Mouse (Mus musculus) ES-E14 (cell line): ENCODE results near the gene Magi1. TPM values are rescaled to one million over a fixed set of nuclear protein-coding genes. Genes with fewer than 3 reads are reported as not detected.

ENCODE experiments used
- DNase-seq: peaks from one replicate; pipeline ENCODE4 v3.0.0-alpha.2; 2013; ENCODE audit warnings: low read depth, low spot score
- H3K27ac ChIP-seq: 2 replicates; pipeline ENCODE4 v1.5.1; 2012; ENCODE audit warnings: low read depth, mild to moderate bottlenecking, low read length, moderate library complexity, mixed read lengths; ENCODE audit not compliant: poor library complexity, insufficient read depth, severe bottlenecking
- H3K36me3 ChIP-seq: 2 replicates; pipeline ENCODE4 v1.6.1; 2012; ENCODE audit warnings: mild to moderate bottlenecking, low read length, moderate library complexity, mixed read lengths; ENCODE audit not compliant: control insufficient read depth, poor library complexity, insufficient read depth, severe bottlenecking
- H3K4me1 ChIP-seq, 2 experiments: fragments of 150-350 bp in 1 of 2; sonication (generic) in 1 of 2; 2 replicates each; pipeline ENCODE4 v1.6.1; 2012; ENCODE audit warnings: low read length in 2 of 2, mild to moderate bottlenecking in 1 of 2, mixed read lengths in 1 of 2; ENCODE audit not compliant: control insufficient read depth in 2 of 2, insufficient read depth in 2 of 2, poor library complexity in 1 of 2
- H3K4me3 ChIP-seq, 2 experiments: fragments of 150-350 bp in 1 of 2; sonication (generic) in 1 of 2; 2 replicates each; pipeline ENCODE4 v1.5.1; 2012; ENCODE audit warnings: low read length in 2 of 2, low read depth in 1 of 2, mild to moderate bottlenecking in 1 of 2, mixed read lengths in 1 of 2; ENCODE audit not compliant: insufficient read depth in 1 of 2, poor library complexity in 1 of 2, severe bottlenecking in 1 of 2
- H3K9ac ChIP-seq: 2 replicates; pipeline ENCODE4 v1.6.1; 2012; ENCODE audit warnings: low read depth, mild to moderate bottlenecking, low read length, mixed read lengths; ENCODE audit not compliant: poor library complexity, insufficient read depth, severe bottlenecking
- H3K9me3 ChIP-seq: fragments of 150-350 bp; sonication (generic); 2 replicates; pipeline ENCODE4 v1.6.1; 2012; ENCODE audit warnings: low read depth, mild to moderate bottlenecking, low read length; ENCODE audit not compliant: control insufficient read depth, insufficient read depth
- CHD2 ChIP-seq: IDR thresholded peaks from 2 replicates; pipeline ENCODE4 v1.6.1; 2014; ENCODE audit warnings: mild to moderate bottlenecking, low read depth, low read length, inconsistent platforms
- HCFC1 ChIP-seq: IDR thresholded peaks from 2 replicates; pipeline ENCODE4 v1.6.1; 2012; ENCODE audit warnings: low read length, inconsistent platforms, borderline replicate concordance; ENCODE audit not compliant: insufficient read depth
- MAFK ChIP-seq: IDR thresholded peaks from 2 replicates; pipeline ENCODE4 v1.6.1; 2014; ENCODE audit warnings: mild to moderate bottlenecking, low read depth, low read length, inconsistent platforms; ENCODE audit not compliant: insufficient read depth
- ZC3H11A ChIP-seq: IDR thresholded peaks from 2 replicates; pipeline ENCODE4 v1.6.1; 2012; ENCODE audit warnings: low read depth, mild to moderate bottlenecking, inconsistent platforms, low read length, borderline replicate concordance
- ZNF384 ChIP-seq: IDR thresholded peaks from 2 replicates; pipeline ENCODE4 v1.6.1; 2012; ENCODE audit warnings: low read depth, low read length, inconsistent platforms
- in situ Hi-C, 2 experiments: fragments of 600-800 bp; cut with MboI; formaldehyde crosslinking; loops; one replicate each; pipeline ENCODE4 v1.15.1; 2025; ENCODE audit warnings: low sequenced_read_pairs in 2 of 2, inconsistent platforms in 1 of 2; ENCODE audit not compliant: unreplicated experiment in 2 of 2
- total RNA-seq: library from RNA; depleted of rRNA; stranded (reverse); fragments of 300-350 nt; gene quantifications from 2 replicates; pipeline ENCODE4 v1.2.3, GENCODE M21; 2012

Magi1 gene
- total RNA-seq, 1 experiment = 14.6 TPM

- Histone ChIP-seq H3K9ac (0 out of 2 replicates have a peak overlapping the region, but pooled peaks have one; percentile 16), H3K4me1 (peaks cover 8 to 21% of the 10 kb centered on the region in 2 experiments; a peak in 3 of 4 replicates), H3K9me3 (no peaks in the 10 kb centered on the region), H3K36me3 (no peaks in the 10 kb centered on the region; the same call in 1 of the 2 replicates), H3K4me3 (peak overlapping the region in 1 of 2 experiments; percentile 36; a peak in 1 of 4 replicates), H3K27ac (no peak overlapping the region)
- in situ Hi-C loops = no loop called here
- no peak for DNase-seq
- TF ChIP-seq CHD2 (no peak), ZC3H11A (no peak), MAFK (no peak), HCFC1 (no peak), ZNF384 (no peak)
These were observed 120.8 kb downstream of the Magi1 start for GRCm38 (mm10) chr6:94162918-94163317.

DNA sequence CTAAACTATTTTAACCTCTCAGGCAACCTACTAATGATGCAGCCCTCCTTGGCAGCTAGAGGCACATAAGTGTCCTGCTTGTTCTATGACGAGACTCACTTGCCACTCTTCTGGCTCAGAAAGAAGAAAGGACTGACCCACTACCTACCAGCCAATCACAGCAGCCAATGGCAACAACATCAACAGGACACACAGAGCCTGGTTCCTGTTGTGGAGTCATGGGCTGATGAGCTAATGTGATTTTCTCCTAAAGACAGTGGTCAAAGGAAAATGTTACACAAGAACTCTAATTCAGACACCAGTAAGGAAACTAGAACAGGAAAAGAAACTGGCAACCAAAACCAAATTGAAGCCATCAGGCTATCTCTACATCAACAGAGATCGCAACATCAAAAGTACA lies 124.5 kb downstream of the Magi1 start:
- no peak overlapping the region for H3K27ac ChIP-seq
- H3K9ac ChIP-seq = no peak overlapping the region
- H3K4me1 ChIP-seq = peaks cover 4 to 7% of the 10 kb centered on the region in 2 experiments; a peak in 3 of 4 replicates
- no peaks in the 10 kb centered on the region for H3K36me3 ChIP-seq
- no peaks in the 10 kb centered on the region for H3K9me3 ChIP-seq
- in situ Hi-C loops = no loop called here
- no peak for TF ChIP-seq ZC3H11A
- TF ChIP-seq CHD2 = no peak
- TF ChIP-seq ZNF384 = no peak
- no peak for TF ChIP-seq HCFC1
- TF ChIP-seq MAFK = no peak
- no peak overlapping the region for H3K4me3 ChIP-seq
- no peak for DNase-seq

GRCm38 (mm10) chr6:94158119-94158848 lies 125.4 kb downstream of the Magi1 start:
- no peak overlapping the region for H3K4me3 ChIP-seq

GRCm38 (mm10) chr6:94155996-94156395 lies 127.7 kb downstream of the Magi1 start:
- no peak overlapping the region for H3K27ac ChIP-seq
- TF ChIP-seq MAFK (no peak), HCFC1 (no peak), ZNF384 (no peak), CHD2 (no peak), ZC3H11A (no peak)

More at GRCm38 (mm10) chr6:94158119-94158848, 125.4 kb downstream of the Magi1 start:
- Histone ChIP-seq H3K4me1 (peaks cover 4 to 7% of the 10 kb centered on the region in 2 experiments; a peak in 3 of 4 replicates), H3K9me3 (no peaks in the 10 kb centered on the region), H3K27ac (no peak overlapping the region), H3K9ac (no peak overlapping the region), H3K36me3 (no peaks in the 10 kb centered on the region)
- in situ Hi-C loops = no loop called here
- DNase-seq = no peak
- TF ChIP-seq MAFK (no peak), ZC3H11A (no peak), ZNF384 (no peak), HCFC1 (no peak), CHD2 (no peak)

More at GRCm38 (mm10) chr6:94155996-94156395, 127.7 kb downstream of the Magi1 start:
- Histone ChIP-seq H3K4me1 (peaks cover 2 to 3% of the 10 kb centered on the region in 2 experiments; a peak in 1 of 4 replicates), H3K9ac (no peak overlapping the region), H3K36me3 (no peaks in the 10 kb centered on the region), H3K4me3 (no peak overlapping the region), H3K9me3 (no peaks in the 10 kb centered on the region)
- no peak for DNase-seq
- in situ Hi-C loops = no loop called here
